Mouse (Mus musculus) lung, postnatal 0 days (tissue): ENCODE data around the gene Taar2. TPM values are rescaled to one million over a fixed set of nuclear protein-coding genes. Genes with fewer than 3 reads are reported as not detected.

ENCODE experiments used
- ATAC-seq: fragments of 200-750 bp; cut with Nextera tagmentation; 2 replicates; pipeline ENCODE4 v1.8.0; 2017; ENCODE audit warnings: moderate library complexity
- DNase-seq: peaks from one replicate; pipeline ENCODE4 v3.0.0-alpha.2; 2016; ENCODE audit warnings: low spot score
- H3K27ac ChIP-seq: fragments of 300-500 bp; sonication (generic); 2 replicates; pipeline ENCODE4 v1.5.1; 2014; ENCODE audit warnings: antibody characterized with exemption, mild to moderate bottlenecking, low read length, mixed read lengths
- H3K27me3 ChIP-seq: fragments of 300-500 bp; sonication (generic); replicated peaks from 2 replicates; pipeline ENCODE4 v1.6.1; 2014; ENCODE audit warnings: low read length, mixed read lengths; ENCODE audit not compliant: insufficient read depth
- H3K36me3 ChIP-seq: fragments of 300-500 bp; sonication (generic); 2 replicates; pipeline ENCODE4 v1.6.1; 2014; ENCODE audit warnings: low read length, mixed read lengths; ENCODE audit not compliant: insufficient read depth
- H3K4me1 ChIP-seq: fragments of 300-500 bp; sonication (generic); 2 replicates; pipeline ENCODE4 v1.6.1; 2014; ENCODE audit warnings: antibody characterized with exemption, low read depth, low read length, mixed read lengths; ENCODE audit not compliant: insufficient read depth
- H3K4me2 ChIP-seq: fragments of 300-500 bp; sonication (generic); replicated peaks from 2 replicates; pipeline ENCODE4 v1.6.1; 2014; ENCODE audit warnings: low read depth, mild to moderate bottlenecking, low read length, moderate library complexity, mixed read lengths
- H3K4me3 ChIP-seq: fragments of 300-500 bp; sonication (generic); 2 replicates; pipeline ENCODE4 v1.5.1; 2014; ENCODE audit warnings: low read depth, low read length
- H3K9ac ChIP-seq: fragments of 300-500 bp; sonication (generic); replicated peaks from 2 replicates; pipeline ENCODE4 v1.6.1; 2014; ENCODE audit warnings: low read depth, mild to moderate bottlenecking
- H3K9me3 ChIP-seq: fragments of 300-500 bp; sonication (generic); 2 replicates; pipeline ENCODE4 v1.6.1; 2016; ENCODE audit warnings: low read length, mixed read lengths
- CTCF ChIP-seq: IDR thresholded peaks from 2 replicates; pipeline ENCODE4 v1.5.1; 2016; ENCODE audit warnings: antibody characterized with exemption, mild to moderate bottlenecking
- EP300 ChIP-seq: IDR thresholded peaks from 2 replicates; pipeline ENCODE4 v1.6.1; 2016; ENCODE audit warnings: antibody characterized with exemption, mild to moderate bottlenecking, control low read depth
- WGBS: fragments of 180-500 bp; shearing (Covaris S2); extraction: QIAGEN DNeasy Blood & Tissue Kit; methylation state at CpG from one replicate; pipeline ENCODE4 v1.1.7; 2014; 5-methylcytosine and 5-hydroxymethylcytosine counted together
- polyA plus RNA-seq: library from polyadenylated mRNA; unstranded; fragments of >200 nt; fragmentation: Nextera tagmentation; extraction: Ambion mirVana; gene quantifications from 2 replicates; pipeline ENCODE4 v1.2.1, GENCODE M21; 2015

Gene Taar2
- polyA plus RNA-seq, 1 experiment from 2014 or later: 0.16 TPM

DNA sequence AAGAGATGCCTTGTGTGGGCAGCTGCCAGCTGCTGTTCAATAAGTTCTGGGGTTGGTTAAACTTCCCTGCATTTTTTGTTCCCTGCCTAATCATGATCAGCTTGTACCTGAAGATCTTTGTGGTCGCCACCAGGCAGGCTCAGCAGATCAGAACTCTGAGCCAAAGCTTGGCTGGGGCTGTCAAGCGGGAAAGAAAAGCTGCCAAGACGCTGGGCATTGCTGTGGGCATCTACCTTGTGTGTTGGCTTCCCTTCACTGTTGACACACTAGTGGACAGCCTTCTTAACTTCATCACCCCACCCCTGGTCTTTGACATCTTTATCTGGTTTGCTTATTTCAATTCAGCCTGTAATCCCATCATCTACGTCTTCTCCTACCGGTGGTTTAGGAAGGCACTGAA lies 32.9 kb downstream of the Taar2 start:
- no peak overlapping the region for H3K4me3 ChIP-seq
- no peak overlapping the region for H3K27ac ChIP-seq
- no peak overlapping the region for H3K4me2 ChIP-seq
- no peaks in the 10 kb centered on the region for H3K4me1 ChIP-seq
- no peak overlapping the region for H3K9ac ChIP-seq
- DNase-seq (no peak), ATAC-seq (no peak)
- no peaks in the 10 kb centered on the region for H3K36me3 ChIP-seq
- H3K9me3 ChIP-seq: no peaks in the 10 kb centered on the region
- no peaks in the 10 kb centered on the region for H3K27me3 ChIP-seq
- WGBS: 75% methylated on average over 5 of the region's 5 CpGs
- TF ChIP-seq EP300: no peak
- TF ChIP-seq CTCF: no peak

DNA sequence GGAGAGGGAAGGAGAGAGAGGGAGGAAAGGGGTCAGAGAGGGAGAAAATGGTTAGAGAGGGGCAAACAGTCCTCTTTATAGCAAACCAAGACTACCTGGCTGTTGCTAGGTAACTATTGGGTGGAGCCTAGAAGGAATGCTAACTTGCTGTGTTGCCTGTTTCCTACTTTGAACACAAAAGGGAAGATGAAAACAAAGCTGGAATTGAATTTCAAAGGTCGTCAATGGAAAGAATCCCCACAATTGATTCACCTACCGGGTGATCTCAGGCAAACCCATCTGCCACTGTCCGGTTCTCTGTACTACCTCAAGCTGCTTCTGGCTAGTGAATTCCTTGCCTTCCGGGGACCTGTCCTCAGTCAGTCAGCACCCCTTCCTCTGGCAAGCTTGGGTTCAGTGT lies 39.6 kb downstream of the Taar2 start:
- H3K27me3 ChIP-seq: no peaks in the 10 kb centered on the region
- H3K9me3 ChIP-seq: no peaks in the 10 kb centered on the region
- no peak overlapping the region for H3K9ac ChIP-seq
- ATAC-seq (no peak), DNase-seq (no peak)
- no peak overlapping the region for H3K4me2 ChIP-seq
- H3K27ac ChIP-seq: no peak overlapping the region
- TF ChIP-seq CTCF (no peak), EP300 (no peak)
- H3K4me1 ChIP-seq: no peaks in the 10 kb centered on the region
- no peak overlapping the region for H3K4me3 ChIP-seq
- H3K36me3 ChIP-seq: no peaks in the 10 kb centered on the region
- WGBS: 57% methylated on average over 4 of the region's 4 CpGs

DNA sequence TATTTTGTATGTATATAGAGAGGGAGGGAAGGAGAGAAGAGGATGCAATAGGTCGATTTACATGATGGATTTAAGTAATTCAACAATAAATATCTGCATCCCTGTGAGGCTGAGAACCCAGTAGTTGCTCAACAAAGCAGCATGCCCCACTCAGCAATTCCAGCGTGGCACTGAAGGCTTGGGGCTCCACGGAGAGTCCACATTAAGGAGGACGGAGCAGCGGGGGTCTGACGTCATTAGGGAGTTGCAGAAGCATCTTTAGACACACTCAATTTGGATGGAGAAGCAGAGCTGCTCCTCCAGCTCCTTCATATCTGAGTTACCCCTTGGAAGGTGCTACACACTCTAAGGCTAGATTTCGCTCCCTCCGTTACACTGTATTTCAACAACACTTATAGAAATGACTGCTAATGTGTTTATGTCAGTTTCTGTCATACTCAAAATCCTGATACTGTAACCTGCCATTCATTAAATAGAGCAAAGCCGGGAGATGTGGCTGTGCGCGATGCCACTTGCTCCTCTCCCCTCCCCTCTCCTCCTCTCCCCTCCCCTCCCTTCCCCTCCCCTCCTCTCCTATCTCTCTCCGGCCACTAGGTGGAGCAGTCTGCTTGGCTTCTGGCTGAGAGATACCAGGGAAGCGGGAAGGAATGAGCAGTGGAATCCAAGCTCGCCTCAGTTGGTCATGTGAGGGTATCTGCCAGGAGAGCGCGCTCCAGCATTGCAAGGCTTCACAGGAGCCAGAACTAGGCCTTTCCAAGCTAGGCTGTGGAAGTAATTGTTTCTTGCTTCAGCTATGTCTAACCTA lies 40.7 kb downstream of the Taar2 start:
- no peak overlapping the region for H3K27ac ChIP-seq
- no peaks in the 10 kb centered on the region for H3K27me3 ChIP-seq
- H3K4me1 ChIP-seq: no peaks in the 10 kb centered on the region
- no peaks in the 10 kb centered on the region for H3K36me3 ChIP-seq
- no peak overlapping the region for H3K4me3 ChIP-seq
- peak; percentile 85 for DNase-seq
- H3K9me3 ChIP-seq: no peaks in the 10 kb centered on the region
- H3K9ac ChIP-seq: no peak overlapping the region
- peak; percentile 67 for ATAC-seq
- TF ChIP-seq EP300 (no peak), CTCF (peak; percentile 89)
- WGBS: 38% methylated on average over 16 of the region's 16 CpGs
- H3K4me2 ChIP-seq: no peak overlapping the region

DNA sequence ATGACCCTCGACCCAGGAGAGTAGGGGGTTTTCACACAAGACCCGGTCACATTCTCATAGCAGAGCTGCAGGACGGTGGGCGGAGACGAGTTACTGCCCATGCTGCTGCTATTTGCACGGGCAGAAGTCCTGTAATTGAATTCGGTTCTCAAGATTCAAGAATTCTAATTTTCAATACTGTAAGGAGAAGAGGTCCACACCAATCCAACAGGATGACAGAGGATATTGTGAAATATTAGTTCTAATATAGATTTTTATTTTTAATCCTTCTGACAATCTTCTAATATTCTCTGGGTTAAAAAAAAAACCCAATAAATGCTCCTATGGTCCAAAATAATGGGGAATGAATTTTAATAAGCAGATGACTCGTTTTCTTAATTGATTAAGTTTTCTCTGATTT lies 47.2 kb downstream of the Taar2 start, which contains the start of gene Taar6:
Gene Taar6, minus strand, starts transcription at position 101 of the 400 bp plus-strand sequence.
- Histone ChIP-seq H3K27me3 (no peaks in the 10 kb centered on the region), H3K9ac (no peak within 1 kb of the TSS), H3K27ac (no peak within 1 kb of the TSS), H3K4me3 (no peak within 1 kb of the TSS), H3K9me3 (no peaks in the 10 kb centered on the region), H3K4me2 (no peak within 1 kb of the TSS), H3K4me1 (no peaks in the 10 kb centered on the region), H3K36me3 (no peaks in the 10 kb centered on the region)
- ATAC-seq (no peak), DNase-seq (no peak)
- WGBS: 67% methylated on average over 8 of the region's 8 CpGs
- TF ChIP-seq EP300 (no peak), CTCF (no peak)

DNA sequence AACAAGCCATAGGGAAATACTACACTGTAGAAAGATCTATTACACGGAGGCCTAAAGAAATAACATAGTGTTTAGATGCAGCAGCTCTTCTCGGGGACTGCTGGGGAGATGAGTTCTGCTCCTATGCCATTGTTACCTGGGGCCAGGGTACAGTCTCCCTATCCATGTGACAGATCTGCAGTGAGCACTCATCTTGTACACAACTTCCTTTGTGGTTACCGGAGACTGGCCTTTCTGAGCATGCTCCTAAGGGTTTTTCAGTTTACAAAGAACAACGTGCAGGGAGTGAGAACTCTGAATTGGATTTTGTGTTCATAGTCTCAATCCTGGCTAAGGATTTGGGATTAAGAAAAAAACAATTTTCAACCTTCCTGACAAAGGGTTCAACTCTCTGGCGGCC lies 48.0 kb downstream of the Taar2 start:
- Histone ChIP-seq H3K27ac (no peak overlapping the region), H3K4me2 (no peak overlapping the region), H3K9ac (no peak overlapping the region), H3K4me1 (no peaks in the 10 kb centered on the region), H3K36me3 (no peaks in the 10 kb centered on the region), H3K9me3 (no peaks in the 10 kb centered on the region), H3K27me3 (no peaks in the 10 kb centered on the region), H3K4me3 (no peak overlapping the region)
- WGBS: 81% methylated on average over 5 of the region's 5 CpGs
- TF ChIP-seq CTCF (no peak), EP300 (no peak)
- ATAC-seq (no peak), DNase-seq (no peak)

Other genes with a start within 250 kb of the Taar2 start
- 142 and 152 TPM in 2 replicates for gene Rps12, start 151.3 kb upstream of the Taar2 start, polyA plus RNA-seq
- 8.3 and 9.9 TPM in 2 replicates for gene Slc18b1, start 141.6 kb upstream of the Taar2 start, polyA plus RNA-seq
- gene Vnn3, start 87.1 kb upstream of the Taar2 start, polyA plus RNA-seq: 17.2 and 18.5 TPM in 2 replicates
- 45.4 and 67.5 TPM in 2 replicates for gene Vnn1, start 43.9 kb upstream of the Taar2 start, polyA plus RNA-seq
- not detected in 2 replicates for gene Taar1, start 18.2 kb upstream of the Taar2 start, polyA plus RNA-seq
- not detected in 2 replicates for gene Taar3, start 11.0 kb downstream of the Taar2 start, polyA plus RNA-seq
- not detected in 2 replicates for gene Taar4, start 21.9 kb downstream of the Taar2 start, polyA plus RNA-seq
- gene Taar5, start 32.1 kb downstream of the Taar2 start, polyA plus RNA-seq: not detected in 2 replicates
- not detected in 2 replicates for gene Taar6, start 47.1 kb downstream of the Taar2 start, polyA plus RNA-seq
- gene Taar7a, start 54.9 kb downstream of the Taar2 start, polyA plus RNA-seq: not detected in 2 replicates
- not detected in 2 replicates for gene Taar7b, start 61.4 kb downstream of the Taar2 start, polyA plus RNA-seq
- not detected in 2 replicates for gene Taar7d, start 88.7 kb downstream of the Taar2 start, polyA plus RNA-seq
- gene Taar7e, start 99.0 kb downstream of the Taar2 start, polyA plus RNA-seq: not detected in 2 replicates
- gene Taar7f, start 110.9 kb downstream of the Taar2 start, polyA plus RNA-seq: not detected in 2 replicates
- gene Taar8a, start 137.9 kb downstream of the Taar2 start, polyA plus RNA-seq: not detected in 2 replicates
- not detected in 2 replicates for gene Taar8b, start 153.7 kb downstream of the Taar2 start, polyA plus RNA-seq
- not detected in 2 replicates for gene Taar8c, start 163.3 kb downstream of the Taar2 start, polyA plus RNA-seq
- not detected in 2 replicates for gene Taar9, start 171.0 kb downstream of the Taar2 start, polyA plus RNA-seq
- gene Stx7, start 210.7 kb downstream of the Taar2 start, polyA plus RNA-seq: 128 and 141 TPM in 2 replicates